Mouse (Mus musculus) adrenal gland, adult (tissue): ENCODE data around the gene Mlx.

ENCODE experiments used
- DNase-seq, 2 experiments: peaks; one replicate each; pipeline ENCODE4 v3.0.0; 2022 to 2023; ENCODE audit warnings: low spot score in 1 of 2; ENCODE audit not compliant: inconsistent age in 2 of 2

Gene Mlx

GRCm38 (mm10) chr11:101086756-101087681 is at the start of gene Mlx:
Gene Mlx, plus strand, starts transcription at chr11:101087277.
- DNase-seq = peak; percentile 93 to 97

GRCm38 (mm10) chr11:101037795-101038194 is 49.3 kb upstream of the Mlx start:
- no peak for DNase-seq

GRCm38 (mm10) chr11:101045826-101046225 is 41.3 kb upstream of the Mlx start:
- DNase-seq = no peak

- DNase-seq = peak in 1 of 2 experiments; percentile 40
Measured at GRCm38 (mm10) chr11:101046440-101046839, 40.6 kb upstream of the Mlx start.

GRCm38 (mm10) chr11:101047502-101047901 is 39.6 kb upstream of the Mlx start:
- DNase-seq = no peak

GRCm38 (mm10) chr11:101050359-101050758 is 36.7 kb upstream of the Mlx start:
- DNase-seq = no peak

- peak in 1 of 2 experiments; percentile 57 for DNase-seq
Measured at GRCm38 (mm10) chr11:101051051-101051493, 36.0 kb upstream of the Mlx start.

GRCm38 (mm10) chr11:101051617-101052016 is 35.5 kb upstream of the Mlx start:
- DNase-seq = no peak

- peak in 1 of 2 experiments; percentile 53 for DNase-seq
Measured at GRCm38 (mm10) chr11:101052751-101053473, 34.2 kb upstream of the Mlx start.

- peak in 1 of 2 experiments; percentile 46 for DNase-seq
Measured at GRCm38 (mm10) chr11:101053974-101054373, 33.1 kb upstream of the Mlx start.

- DNase-seq = peak in 1 of 2 experiments; percentile 40
Measured at GRCm38 (mm10) chr11:101055418-101055817, 31.7 kb upstream of the Mlx start.

- peak; percentile 37 to 71 for DNase-seq
Measured at GRCm38 (mm10) chr11:101056885-101057284, 30.2 kb upstream of the Mlx start.

GRCm38 (mm10) chr11:101057860-101058259 is 29.2 kb upstream of the Mlx start:
- peak; percentile 84 to 95 for DNase-seq

GRCm38 (mm10) chr11:101058726-101059125 is 28.4 kb upstream of the Mlx start:
- DNase-seq = peak; percentile 38 to 66

GRCm38 (mm10) chr11:101059473-101059872 is 27.6 kb upstream of the Mlx start:
- peak in 1 of 2 experiments; percentile 15 for DNase-seq

GRCm38 (mm10) chr11:101060126-101060525 is 27.0 kb upstream of the Mlx start:
- DNase-seq = peak; percentile 84 to 91

- peak in 1 of 2 experiments; percentile 18 for DNase-seq
Measured at GRCm38 (mm10) chr11:101061049-101061448, 26.0 kb upstream of the Mlx start.

- peak; percentile 74 to 77 for DNase-seq
Measured at GRCm38 (mm10) chr11:101062165-101062884, 24.8 kb upstream of the Mlx start.

GRCm38 (mm10) chr11:101062971-101063675 is 24.0 kb upstream of the Mlx start:
- peak in 1 of 2 experiments; percentile 35 for DNase-seq

- peak; percentile 66 to 87 for DNase-seq
Measured at GRCm38 (mm10) chr11:101063676-101064327, 23.3 kb upstream of the Mlx start.
